Mouse (Mus musculus) hindbrain, embryonic 14.5 days (tissue): Measurements from ENCODE around the gene Adsl. TPM values are rescaled to one million over a fixed set of nuclear protein-coding genes. Genes with fewer than 3 reads are reported as not detected.

Experiments
- ATAC-seq: fragments of 200-750 bp; cut with Nextera tagmentation; 2 replicates; pipeline ENCODE4 v1.8.0; 2017; ENCODE audit warnings: moderate number of reproducible peaks, mild to moderate bottlenecking, moderate TSS enrichment, moderate library complexity; ENCODE audit not compliant: low FRiP score
- DNase-seq: peaks from one replicate; pipeline ENCODE4 v3.0.0-alpha.2; 2015; ENCODE audit warnings: low spot score
- H3K27ac ChIP-seq: fragments of 300-500 bp; sonication (generic); 2 replicates; pipeline ENCODE4 v1.5.1; 2014; ENCODE audit warnings: mild to moderate bottlenecking, moderate library complexity
- H3K27me3 ChIP-seq: fragments of 300-500 bp; sonication (generic); 2 replicates; pipeline ENCODE4 v1.6.1; 2014; ENCODE audit warnings: mild to moderate bottlenecking, low read length, mixed read lengths; ENCODE audit not compliant: control insufficient read depth, insufficient read depth
- H3K36me3 ChIP-seq: fragments of 300-500 bp; sonication (generic); replicated peaks from 2 replicates; pipeline ENCODE4 v1.6.1; 2014; ENCODE audit not compliant: control insufficient read depth, insufficient read depth
- H3K4me1 ChIP-seq: fragments of 300-500 bp; sonication (generic); replicated peaks from 2 replicates; pipeline ENCODE4 v1.6.1; 2014; ENCODE audit warnings: antibody characterized with exemption, low read length, mixed read lengths; ENCODE audit not compliant: control insufficient read depth, insufficient read depth
- H3K4me2 ChIP-seq: fragments of 300-500 bp; sonication (generic); replicated peaks from 2 replicates; pipeline ENCODE4 v1.6.1; 2014; ENCODE audit warnings: mild to moderate bottlenecking, moderate library complexity
- H3K4me3 ChIP-seq: fragments of 300-500 bp; sonication (generic); replicated peaks from 2 replicates; pipeline ENCODE4 v1.5.1; 2014; ENCODE audit warnings: mild to moderate bottlenecking, low read length
- H3K9ac ChIP-seq: fragments of 300-500 bp; sonication (generic); 2 replicates; pipeline ENCODE4 v1.6.1; 2014
- H3K9me3 ChIP-seq: fragments of 300-500 bp; sonication (generic); 2 replicates; pipeline ENCODE4 v1.6.1; 2016; ENCODE audit warnings: low read length; ENCODE audit not compliant: control insufficient read depth
- WGBS: fragments of 180-500 bp; shearing (Covaris S2); extraction: QIAGEN DNeasy Blood & Tissue Kit; methylation state at CpG from one replicate; pipeline ENCODE4 v1.1.7; 2014; 5-methylcytosine and 5-hydroxymethylcytosine counted together
- polyA plus RNA-seq: library from polyadenylated mRNA; unstranded; fragments of >200 nt; fragmentation: Nextera tagmentation; extraction: Ambion mirVana; gene quantifications from 2 replicates; pipeline ENCODE4 v1.2.1, GENCODE M21; 2014

Adsl gene
- polyA plus RNA-seq, 1 experiment from 2014 or later, result 105 TPM

GRCm38 (mm10) chr15:80989712-80990111 lies 41.4 kb downstream of the Adsl start:
- Histone ChIP-seq H3K27me3 (no peaks in the 10 kb centered on the region), H3K9ac (no peak overlapping the region), H3K4me3 (no peak overlapping the region), H3K4me1 (no peaks in the 10 kb centered on the region), H3K36me3 (no peaks in the 10 kb centered on the region), H3K9me3 (no peaks in the 10 kb centered on the region), H3K4me2 (no peak overlapping the region), H3K27ac (no peak overlapping the region)
- no peak for ATAC-seq
- no peak for DNase-seq
- 84% methylated on average over 3 of the region's 3 CpGs for WGBS

- ATAC-seq, result no peak
- Histone ChIP-seq H3K4me2 (no peak overlapping the region), H3K4me3 (no peak overlapping the region), H3K4me1 (no peaks in the 10 kb centered on the region), H3K27ac (no peak overlapping the region), H3K36me3 (no peaks in the 10 kb centered on the region), H3K9ac (no peak overlapping the region), H3K9me3 (no peaks in the 10 kb centered on the region), H3K27me3 (no peaks in the 10 kb centered on the region)
- 87% methylated on average over 5 of the region's 5 CpGs for WGBS
- no peak for DNase-seq
Observed at GRCm38 (mm10) chr15:80994959-80995358, 46.7 kb downstream of the Adsl start.

GRCm38 (mm10) chr15:80996090-80996835 lies 48.0 kb downstream of the Adsl start:
- Histone ChIP-seq H3K4me3 (no peak overlapping the region), H3K27ac (no peak overlapping the region), H3K9ac (no peak overlapping the region), H3K4me2 (no peak overlapping the region), H3K36me3 (no peaks in the 10 kb centered on the region), H3K9me3 (no peaks in the 10 kb centered on the region), H3K4me1 (no peaks in the 10 kb centered on the region), H3K27me3 (no peaks in the 10 kb centered on the region)
- WGBS, result 86% methylated on average over 6 of the region's 6 CpGs
- ATAC-seq, result no peak
- no peak for DNase-seq

GRCm38 (mm10) chr15:80997077-80997476 lies 48.8 kb downstream of the Adsl start:
- DNase-seq (no peak), ATAC-seq (no peak)
- Histone ChIP-seq H3K9me3 (no peaks in the 10 kb centered on the region), H3K4me1 (no peaks in the 10 kb centered on the region), H3K9ac (no peak overlapping the region), H3K36me3 (no peaks in the 10 kb centered on the region), H3K4me2 (no peak overlapping the region), H3K27ac (no peak overlapping the region), H3K4me3 (no peak overlapping the region), H3K27me3 (no peaks in the 10 kb centered on the region)
- 54% methylated on average over 1 of the region's 1 CpGs for WGBS

- ATAC-seq (no peak), DNase-seq (no peak)
- H3K27ac ChIP-seq, result no peak overlapping the region
- H3K27me3 ChIP-seq, result no peaks in the 10 kb centered on the region
- H3K9ac ChIP-seq, result no peak overlapping the region
- WGBS, result 28% methylated on average over 2 of the region's 4 CpGs
- no peaks in the 10 kb centered on the region for H3K9me3 ChIP-seq
- H3K4me1 ChIP-seq, result no peaks in the 10 kb centered on the region
- H3K4me3 ChIP-seq, result no peak overlapping the region
- no peak overlapping the region for H3K4me2 ChIP-seq
- peaks cover 16% of the 10 kb centered on the region for H3K36me3 ChIP-seq
Observed at GRCm38 (mm10) chr15:81000419-81001138, 52.3 kb downstream of the Adsl start.

GRCm38 (mm10) chr15:81006127-81006735 lies 57.9 kb downstream of the Adsl start:
- 84% methylated on average over 10 of the region's 10 CpGs for WGBS
- no peaks in the 10 kb centered on the region for H3K27me3 ChIP-seq
- peaks cover 60% of the 10 kb centered on the region for H3K36me3 ChIP-seq
- DNase-seq (no peak), ATAC-seq (no peak)
- H3K9ac ChIP-seq, result no peak overlapping the region
- no peaks in the 10 kb centered on the region for H3K9me3 ChIP-seq
- no peak overlapping the region for H3K4me2 ChIP-seq
- H3K4me3 ChIP-seq, result no peak overlapping the region
- H3K27ac ChIP-seq, result no peak overlapping the region
- H3K4me1 ChIP-seq, result no peaks in the 10 kb centered on the region

GRCm38 (mm10) chr15:81007339-81007738 lies 59.0 kb downstream of the Adsl start:
- H3K36me3 ChIP-seq, result peaks cover 71% of the 10 kb centered on the region
- WGBS, result 96% methylated on average over 9 of the region's 9 CpGs
- ATAC-seq, result no peak

GRCm38 (mm10) chr15:81007905-81008304 lies 59.6 kb downstream of the Adsl start:
- Histone ChIP-seq H3K9ac (no peak overlapping the region), H3K4me1 (no peaks in the 10 kb centered on the region), H3K27me3 (no peaks in the 10 kb centered on the region), H3K27ac (no peak overlapping the region), H3K9me3 (no peaks in the 10 kb centered on the region), H3K36me3 (peaks cover 72% of the 10 kb centered on the region), H3K4me3 (no peak overlapping the region), H3K4me2 (no peak overlapping the region)
- WGBS, result 91% methylated on average over 8 of the region's 8 CpGs
- ATAC-seq (no peak), DNase-seq (no peak)

More at GRCm38 (mm10) chr15:81007339-81007738, 59.0 kb downstream of the Adsl start:
- Histone ChIP-seq H3K27me3 (no peaks in the 10 kb centered on the region), H3K27ac (no peak overlapping the region), H3K4me1 (no peaks in the 10 kb centered on the region), H3K9me3 (no peaks in the 10 kb centered on the region), H3K4me2 (no peak overlapping the region), H3K9ac (no peak overlapping the region), H3K4me3 (no peak overlapping the region)
- DNase-seq, result no peak

GRCm38 (mm10) chr15:81008689-81009123 lies 60.4 kb downstream of the Adsl start:
- H3K4me3 ChIP-seq, result no peak overlapping the region
- no peak for ATAC-seq
- H3K36me3 ChIP-seq, result peaks cover 72% of the 10 kb centered on the region
- no peaks in the 10 kb centered on the region for H3K4me1 ChIP-seq
- DNase-seq, result no peak
- H3K27me3 ChIP-seq, result no peaks in the 10 kb centered on the region
- no peak overlapping the region for H3K9ac ChIP-seq
- WGBS, result 59% methylated on average over 10 of the region's 10 CpGs
- H3K27ac ChIP-seq, result no peak overlapping the region
- H3K9me3 ChIP-seq, result no peaks in the 10 kb centered on the region
- H3K4me2 ChIP-seq, result no peak overlapping the region
